In genomic region chr1:6081876-6082275, GRCm38 (mm10) we compare ENCODE assay signal across 16 mouse cellular contexts.
"Had no signal": no experiment of that assay in that cellular context is flagged by ENCODE, and none has a peak within 500 bp of the region (broad histone marks: within the 10 kb centered on the region; RNA-seq: fewer than 3 reads in every experiment).

No protein-coding gene starts in this region.

- H3K36me3 ChIP-seq: neural tube, embryonic 13.5 days; neural tube, embryonic 15.5 days; stomach, embryonic 15.5 days had no signal

- H3K27ac ChIP-seq: neural tube, embryonic 13.5 days; neural tube, embryonic 15.5 days; stomach, embryonic 15.5 days; stomach, postnatal 0 days had no signal

- H3K4me2 ChIP-seq: neural tube, embryonic 13.5 days; neural tube, embryonic 15.5 days; stomach, embryonic 15.5 days had no signal

- H3K9ac ChIP-seq: neural tube, embryonic 13.5 days; neural tube, embryonic 15.5 days; stomach, embryonic 15.5 days had no signal

- H3K27me3 ChIP-seq: neural tube, embryonic 13.5 days; neural tube, embryonic 15.5 days; stomach, embryonic 15.5 days had no signal

- H3K4me3 ChIP-seq: neural tube, embryonic 13.5 days; neural tube, embryonic 15.5 days; stomach, embryonic 15.5 days had no signal

- H3K4me1 ChIP-seq: neural tube, embryonic 13.5 days; neural tube, embryonic 15.5 days; stomach, embryonic 15.5 days had no signal

- DNase-seq: retina, postnatal 1 day; right cerebral cortex, adult 18-20 months; right cerebral cortex, postnatal 14 days; right cerebral cortex, postnatal 25 days; right cerebral cortex, postnatal 4 days; spleen, adult 18-20 months; thymus, adult 18-20 months; thymus, adult 2 months; thymus, postnatal 14 days; thymus, postnatal 25 days; thymus, postnatal 36 days; thymus, postnatal 4 days had no signal

- H3K9me3 ChIP-seq: neural tube, embryonic 13.5 days; neural tube, embryonic 15.5 days; stomach, embryonic 15.5 days had no signal
